Mouse (Mus musculus): ENCODE data around the gene H13.

DNA sequence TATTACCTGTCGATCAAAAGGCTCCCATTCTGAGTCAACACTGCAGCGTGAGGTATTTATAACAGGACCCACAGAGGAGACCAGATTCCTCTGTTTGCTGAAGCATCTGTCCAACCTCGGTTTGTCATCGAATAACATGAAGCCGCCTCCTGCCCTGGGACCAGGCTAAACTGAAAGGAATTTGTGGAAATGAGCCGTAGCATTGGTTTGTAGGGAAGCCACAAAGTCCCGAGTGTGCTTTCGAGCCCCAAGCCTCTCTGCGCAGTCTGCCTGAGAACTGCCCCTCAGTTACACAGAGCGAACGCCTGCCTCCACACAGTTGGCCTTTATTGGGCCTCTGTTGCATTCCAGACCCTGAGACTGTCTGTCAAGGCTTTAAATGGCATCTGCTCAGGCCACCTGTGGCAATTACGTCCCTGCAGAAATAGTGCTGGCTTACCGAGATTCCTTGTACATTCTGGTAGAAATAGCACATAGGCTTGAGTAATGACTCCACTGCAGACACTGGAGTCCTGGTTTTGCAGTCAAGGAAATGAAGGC lies 6.1 kb downstream of the H13 start:
- TF ChIP-seq EP300 (IDR thresholded peaks at IDR 0.05; ENCODE audit: low read length), result no peak
- no peak for TF ChIP-seq USF2 (conservative IDR thresholded peaks at IDR 0.05; ENCODE audit: low read depth, low read length)
- TF ChIP-seq ZNF384 (IDR thresholded peaks at IDR 0.05; ENCODE audit: low read depth, low read length), result no peak
- no peak for TF ChIP-seq MYC (IDR thresholded peaks at IDR 0.05; ENCODE audit: low read depth, low read length)
- TF ChIP-seq ETS1 (conservative IDR thresholded peaks at IDR 0.05; ENCODE audit: low read depth, low read length), result no peak
- TF ChIP-seq CTCF (conservative IDR thresholded peaks at IDR 0.05 in 1 of 2, IDR thresholded peaks at IDR 0.05 in 1 of 2; ENCODE audit: low read depth in 2 of 2, low read length in 2 of 2), result no peak
- no peak for TF ChIP-seq POLR2A (IDR thresholded peaks at IDR 0.05; ENCODE audit: low read depth, low read length)
- TF ChIP-seq MAX (IDR thresholded peaks at IDR 0.05; ENCODE audit: low read length), result no peak
- TF ChIP-seq KAT2A (IDR thresholded peaks at IDR 0.05; ENCODE audit: insufficient replicate concordance, low read length), result no peak
- no peak for TF ChIP-seq POLR2AphosphoS2 (IDR thresholded peaks at IDR 0.05; ENCODE audit: low read depth, low read length)
- TF ChIP-seq NELFE (IDR thresholded peaks at IDR 0.05; ENCODE audit: low read depth, low read length), result no peak
